Mouse (Mus musculus) small intestine, adult 2 months (tissue): ENCODE results near the gene Cped1. TPM values are rescaled to one million over a fixed set of nuclear protein-coding genes. Genes with fewer than 3 reads are reported as not detected.
"Not testable (repeated sequence)": the region's sequence is repeated elsewhere in the genome, so short reads cannot be mapped to it uniquely, and the experiment has no call there.

Experiments
- H3K27ac ChIP-seq: fragments of 200-500 bp; 2 replicates; pipeline ENCODE4 v1.5.1; 2012; ENCODE audit warnings: low read depth, low read length, control low read depth, inconsistent platforms; ENCODE audit not compliant: insufficient read depth
- H3K27me3 ChIP-seq: fragments of 200-500 bp; 2 replicates; pipeline ENCODE4 v1.6.1; 2012; ENCODE audit warnings: mild to moderate bottlenecking, moderate library complexity, low read length, inconsistent platforms; ENCODE audit not compliant: control insufficient read depth, insufficient read depth
- H3K36me3 ChIP-seq: fragments of 200-500 bp; 2 replicates; pipeline ENCODE4 v1.6.1; 2012; ENCODE audit warnings: mild to moderate bottlenecking, low read length, control low read depth, inconsistent platforms; ENCODE audit not compliant: control insufficient read depth, insufficient read depth
- H3K4me1 ChIP-seq: fragments of 200-500 bp; 2 replicates; pipeline ENCODE4 v1.6.1; 2012; ENCODE audit warnings: low read length, inconsistent platforms, mixed read lengths; ENCODE audit not compliant: control insufficient read depth, insufficient read depth, insufficient read length
- H3K4me3 ChIP-seq: fragments of 200-500 bp; 2 replicates; pipeline ENCODE4 v1.5.1; 2012; ENCODE audit warnings: low read depth, mild to moderate bottlenecking, control low read depth, inconsistent platforms, low read length, moderate library complexity
- CTCF ChIP-seq: fragments of 200-500 bp; IDR thresholded peaks from 2 replicates; pipeline ENCODE4 v1.5.1; 2012; ENCODE audit warnings: low read depth, mild to moderate bottlenecking, control low read depth, inconsistent platforms, low read length, moderate library complexity, mixed read lengths; ENCODE audit not compliant: insufficient replicate concordance, insufficient read length; ENCODE audit errors: extremely low read depth
- POLR2A ChIP-seq: fragments of 200-500 bp; IDR thresholded peaks from 2 replicates; pipeline ENCODE4 v1.6.1; 2012; ENCODE audit warnings: low read depth, mild to moderate bottlenecking, control low read depth, inconsistent platforms, low read length, moderate library complexity
- WGBS: fragments of 180-500 bp; shearing (Covaris S2); methylation state at CpG from one replicate; pipeline ENCODE4 v1.1.7; 2018; 5-methylcytosine and 5-hydroxymethylcytosine counted together
- polyA plus RNA-seq: library from polyadenylated mRNA; depleted of rRNA; stranded (reverse); fragments of >200 nt; gene quantifications from 2 replicates; pipeline ENCODE4 v1.2.3, GENCODE M21; 2012

The Cped1 gene
- polyA plus RNA-seq, 1 experiment, result 4.6 TPM

DNA sequence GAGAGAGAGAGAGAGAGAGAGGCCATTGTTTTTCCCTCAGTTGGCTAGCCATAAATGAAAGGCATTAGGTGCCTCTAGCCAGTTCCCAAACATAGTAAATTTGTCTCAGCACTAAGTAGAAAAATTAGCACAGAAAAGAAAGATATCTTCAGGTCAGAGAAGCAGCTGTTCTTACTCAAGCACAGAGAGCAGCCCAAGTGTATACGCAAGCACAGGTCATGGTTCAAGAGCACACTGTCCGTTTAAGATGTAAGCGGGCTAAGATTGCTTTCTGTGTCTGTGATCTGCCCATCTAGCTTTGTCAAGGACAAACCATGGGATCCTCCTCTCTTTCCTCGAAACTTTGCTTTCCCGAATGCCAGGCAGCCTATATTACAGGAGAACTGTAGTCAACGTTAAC lies 249.4 kb downstream of the Cped1 start:
- TF ChIP-seq CTCF (no peak), POLR2A (no peak)
- Histone ChIP-seq H3K36me3 (no peaks in the 10 kb centered on the region), H3K27me3 (no peaks in the 10 kb centered on the region), H3K4me3 (no peak overlapping the region), H3K4me1 (no peaks in the 10 kb centered on the region), H3K27ac (no peak overlapping the region)
- 76% methylated on average over 6 of the region's 6 CpGs for WGBS

DNA sequence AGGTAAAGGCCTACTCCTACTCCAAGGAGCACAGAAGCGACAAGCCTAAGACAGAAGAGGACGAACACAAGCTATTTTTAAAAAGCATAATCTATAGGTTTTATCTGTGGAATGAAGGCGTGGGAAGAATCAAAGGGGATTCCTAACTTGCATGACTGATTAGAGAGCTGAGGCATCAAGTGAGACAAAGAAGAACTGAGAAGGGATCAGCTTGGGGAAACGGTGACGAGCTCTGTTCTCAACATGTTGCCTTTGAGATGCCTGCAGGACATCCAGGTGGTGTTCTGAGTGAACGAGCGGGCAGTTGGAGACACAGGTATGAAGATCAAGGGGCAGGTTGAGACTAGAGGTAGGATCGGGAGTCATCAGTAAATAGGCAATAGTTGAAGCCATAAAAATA lies 257.6 kb downstream of the Cped1 start:
- Histone ChIP-seq H3K27me3 (no peaks in the 10 kb centered on the region), H3K27ac (no peak overlapping the region), H3K4me1 (no peaks in the 10 kb centered on the region), H3K36me3 (no peaks in the 10 kb centered on the region), H3K4me3 (no peak overlapping the region)
- 69% methylated on average over 8 of the region's 8 CpGs for WGBS
- TF ChIP-seq POLR2A (no peak), CTCF (no peak)

DNA sequence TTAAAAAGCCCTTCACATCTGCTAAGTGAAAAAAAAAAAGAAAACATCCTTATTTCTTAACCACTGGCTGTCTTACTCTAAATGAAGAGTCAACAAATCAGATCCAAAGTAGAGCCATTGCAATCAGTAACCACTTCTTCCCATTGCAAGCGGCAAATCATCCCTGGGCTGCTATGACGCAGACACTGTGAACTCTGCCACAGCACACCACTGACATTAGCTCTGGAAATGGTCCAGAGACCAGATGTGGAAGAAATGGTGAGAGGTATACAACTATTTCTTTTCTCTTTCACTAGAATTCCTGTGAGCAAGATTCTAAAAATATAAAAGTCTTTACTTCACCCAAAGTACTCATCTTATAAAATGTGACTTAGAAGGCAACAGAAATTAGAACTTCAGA lies 261.0 kb downstream of the Cped1 start:
- TF ChIP-seq CTCF (no peak), POLR2A (no peak)
- no peak overlapping the region for H3K4me3 ChIP-seq
- 94% methylated on average over 2 of the region's 2 CpGs for WGBS
- H3K36me3 ChIP-seq, result no peaks in the 10 kb centered on the region
- no peaks in the 10 kb centered on the region for H3K4me1 ChIP-seq
- no peaks in the 10 kb centered on the region for H3K27me3 ChIP-seq
- no peak overlapping the region for H3K27ac ChIP-seq

DNA sequence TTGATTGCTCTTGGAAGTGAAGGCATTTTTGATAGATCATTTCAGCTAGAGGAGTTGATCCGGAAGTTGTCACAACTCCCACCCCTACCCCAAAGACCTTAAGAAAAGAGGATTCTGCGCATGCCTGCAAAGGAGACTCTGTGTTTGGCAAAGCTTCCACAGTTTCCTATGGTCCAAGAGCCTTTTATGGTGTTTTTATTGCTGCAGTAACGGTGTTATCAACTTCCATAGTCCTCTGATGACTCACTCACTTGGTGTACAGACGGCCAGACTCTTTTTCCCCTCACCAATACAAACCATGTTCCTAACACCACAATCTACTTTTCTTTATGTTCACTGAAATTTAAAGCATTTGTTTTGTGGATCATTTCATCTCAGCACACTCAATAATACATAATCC lies 273.1 kb downstream of the Cped1 start:
- H3K4me3 ChIP-seq, result no peak overlapping the region
- H3K4me1 ChIP-seq, result peaks cover 2% of the 10 kb centered on the region; the same call in 1 of the 2 replicates
- TF ChIP-seq CTCF (no peak), POLR2A (no peak)
- no peak overlapping the region for H3K27ac ChIP-seq
- no peaks in the 10 kb centered on the region for H3K27me3 ChIP-seq
- WGBS, result 24% methylated on average over 4 of the region's 4 CpGs
- no peaks in the 10 kb centered on the region for H3K36me3 ChIP-seq

DNA sequence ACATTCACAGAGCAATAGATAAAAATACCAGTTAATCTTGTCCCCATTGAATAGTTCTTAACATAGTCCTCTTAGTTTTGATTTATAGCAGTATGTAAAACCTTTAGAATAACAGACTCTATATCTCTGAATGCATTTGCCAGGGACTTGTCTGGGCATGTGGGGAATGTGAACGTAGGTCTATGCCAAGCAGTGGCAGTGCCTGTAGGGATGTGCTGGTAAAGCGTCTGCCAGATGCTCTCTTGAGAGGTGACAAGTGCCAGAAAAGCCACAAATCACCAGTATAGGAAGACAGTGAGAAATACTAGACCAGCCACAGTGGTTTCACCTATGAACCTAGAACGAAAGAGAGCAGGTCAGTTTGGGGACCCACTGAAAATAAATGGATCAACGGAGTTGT lies 276.8 kb downstream of the Cped1 start:
- Histone ChIP-seq H3K4me3 (no peak overlapping the region), H3K27ac (no peak overlapping the region), H3K36me3 (no peaks in the 10 kb centered on the region), H3K27me3 (no peaks in the 10 kb centered on the region), H3K4me1 (peaks cover 2% of the 10 kb centered on the region; the same call in 1 of the 2 replicates)
- no peak for TF ChIP-seq POLR2A
- TF ChIP-seq CTCF, result no peak
- 82% methylated on average over 4 of the region's 4 CpGs for WGBS

DNA sequence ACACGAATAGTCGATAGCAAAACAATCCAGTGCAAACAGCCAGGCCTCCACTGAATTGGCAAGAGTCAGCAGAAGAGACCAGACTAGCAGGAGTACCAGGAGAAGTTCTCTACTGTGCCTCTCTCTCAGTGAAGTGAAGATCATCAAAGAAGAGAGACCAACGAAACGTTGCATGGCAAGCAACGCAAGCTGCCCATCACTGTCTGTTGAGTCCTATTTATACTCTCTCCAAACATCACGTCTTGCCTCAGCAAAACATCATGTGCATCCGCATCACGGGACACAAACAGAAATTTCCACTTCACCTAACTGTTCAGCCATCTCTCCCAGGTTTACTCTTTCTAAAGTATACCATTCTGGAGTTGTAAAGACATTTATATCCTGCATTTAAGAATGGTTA lies 278.4 kb downstream of the Cped1 start:
- not testable (repeated sequence) for H3K4me1 ChIP-seq, H3K27ac ChIP-seq, H3K27me3 ChIP-seq, H3K4me3 ChIP-seq, H3K36me3 ChIP-seq
- 79% methylated on average over 8 of the region's 8 CpGs for WGBS

DNA sequence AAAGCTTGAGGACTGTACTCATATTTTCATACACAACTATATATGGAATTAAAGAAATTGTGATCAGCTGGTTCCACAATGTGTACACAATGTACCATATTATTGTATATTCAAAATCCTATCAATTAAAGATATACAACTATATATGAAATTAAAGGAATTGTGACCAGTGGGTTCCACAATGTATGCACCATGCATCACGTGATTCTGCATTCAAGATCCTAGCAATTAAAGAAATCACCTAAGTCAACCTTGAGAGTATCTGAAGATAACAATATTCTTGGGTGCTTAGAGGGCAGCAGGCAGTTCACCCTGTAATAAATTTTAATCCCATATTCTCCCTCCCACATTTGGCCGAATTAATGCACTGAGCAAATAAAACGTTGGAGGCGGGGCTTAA lies 280.3 kb downstream of the Cped1 start:
- no peaks in the 10 kb centered on the region for H3K27me3 ChIP-seq
- no peak overlapping the region for H3K27ac ChIP-seq
- WGBS, result 48% methylated on average over 4 of the region's 4 CpGs
- H3K4me1 ChIP-seq, result no peaks in the 10 kb centered on the region
- H3K36me3 ChIP-seq, result no peaks in the 10 kb centered on the region
- H3K4me3 ChIP-seq, result no peak overlapping the region
- TF ChIP-seq CTCF (no peak), POLR2A (no peak)

DNA sequence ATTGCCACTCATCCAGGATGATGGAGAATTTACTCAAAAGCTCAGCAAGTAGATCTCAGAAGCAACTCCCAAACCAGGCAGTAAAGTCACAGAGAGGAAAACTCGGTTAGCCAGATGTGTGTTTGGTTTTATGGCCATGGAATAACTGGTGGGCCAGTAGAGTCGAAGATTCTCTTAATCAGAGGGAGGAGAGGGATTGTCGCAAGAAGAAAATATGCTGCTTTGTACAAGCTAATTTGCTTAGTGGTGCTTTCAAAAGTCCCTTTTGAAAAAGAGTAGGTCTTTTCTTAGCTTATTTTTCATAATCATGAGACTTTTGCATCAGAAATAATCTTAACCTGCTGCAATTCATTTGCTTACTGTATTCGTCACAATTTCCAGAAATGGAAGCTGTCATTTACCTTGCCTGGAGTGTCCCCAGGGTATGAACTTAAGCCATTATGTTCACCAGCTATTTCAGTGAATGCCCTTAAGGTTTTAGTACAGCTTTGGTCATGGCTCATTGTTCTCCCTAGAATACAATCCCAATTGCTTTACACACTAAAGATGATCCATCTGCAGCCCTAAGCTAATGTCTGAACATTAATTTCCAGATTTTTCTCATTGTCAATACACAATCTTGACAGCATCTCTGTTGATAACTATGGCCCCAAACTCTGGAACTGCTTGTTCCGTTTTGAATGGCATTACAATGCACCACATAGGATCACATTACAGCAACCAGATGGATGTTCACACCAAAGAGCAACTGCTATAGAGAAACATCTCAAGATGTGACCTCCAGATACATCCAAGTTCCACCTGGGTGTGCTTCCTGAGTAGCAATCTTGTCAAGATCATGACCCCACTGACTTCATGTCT lies 282.3 kb downstream of the Cped1 start:
- Histone ChIP-seq H3K27ac (no peak overlapping the region), H3K4me1 (no peaks in the 10 kb centered on the region), H3K4me3 (no peak overlapping the region), H3K27me3 (no peaks in the 10 kb centered on the region), H3K36me3 (no peaks in the 10 kb centered on the region)
- TF ChIP-seq POLR2A (no peak), CTCF (no peak)
- WGBS, result 73% methylated on average over 5 of the region's 5 CpGs
